Mouse (Mus musculus) 3134 (cell line): Measurements from ENCODE around the gene Sptlc3.
A peak's percentile ranks its signal among the peaks of the same experiment; 100 is the strongest.

Experiments used
- DNase-seq: peaks from one replicate; pipeline ENCODE4 v3.0.0-alpha.2; 2011; ENCODE audit warnings: low spot score; ENCODE audit not compliant: insufficient read length; ENCODE audit errors: extremely low read depth

Gene Sptlc3

DNA sequence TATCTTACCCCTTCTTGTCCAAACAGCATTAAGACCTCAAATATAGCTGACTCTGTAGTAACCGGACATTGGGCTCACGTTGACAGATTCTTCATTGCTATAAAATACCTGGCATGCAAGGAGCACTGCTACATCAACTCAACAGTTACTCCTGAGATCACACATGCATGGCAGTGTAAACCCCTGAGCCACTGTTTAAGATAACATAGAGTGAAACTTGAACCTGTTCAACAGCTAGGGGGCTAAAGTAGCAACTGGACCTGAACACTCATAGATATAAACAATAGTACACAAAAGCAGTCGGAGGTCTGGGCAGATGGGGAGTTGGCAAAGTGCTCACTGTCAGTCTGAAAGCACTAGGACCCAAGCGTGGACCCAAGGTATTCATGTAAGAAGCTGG, 140.8 kb downstream of the Sptlc3 start:
- no peak for DNase-seq

DNA sequence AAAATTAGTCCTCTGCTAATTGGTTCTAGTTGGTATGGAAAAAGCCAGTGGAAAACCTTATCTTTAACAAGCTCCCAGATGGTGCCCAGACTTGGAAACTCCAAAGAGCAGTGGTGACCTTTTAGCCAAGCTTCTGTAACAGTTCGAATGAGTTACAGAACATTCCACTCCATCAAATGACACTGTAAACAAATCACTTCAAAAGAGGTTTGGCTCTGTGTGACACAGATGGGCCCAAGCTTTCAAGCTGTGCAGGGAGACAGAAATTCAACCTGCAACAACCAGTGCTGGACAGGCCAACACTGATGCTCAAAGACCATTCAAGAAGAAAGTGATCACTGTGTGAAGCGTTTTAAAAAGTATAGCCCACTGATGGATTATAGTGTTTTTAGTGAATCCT, 144.1 kb downstream of the Sptlc3 start:
- no peak for DNase-seq

GRCm38 (mm10) chr2:139641757-139642385, 148.2 kb downstream of the Sptlc3 start:
- no peak for DNase-seq

- DNase-seq = no peak
These were observed 155.8 kb downstream of the Sptlc3 start for GRCm38 (mm10) chr2:139649518-139649917.

DNA sequence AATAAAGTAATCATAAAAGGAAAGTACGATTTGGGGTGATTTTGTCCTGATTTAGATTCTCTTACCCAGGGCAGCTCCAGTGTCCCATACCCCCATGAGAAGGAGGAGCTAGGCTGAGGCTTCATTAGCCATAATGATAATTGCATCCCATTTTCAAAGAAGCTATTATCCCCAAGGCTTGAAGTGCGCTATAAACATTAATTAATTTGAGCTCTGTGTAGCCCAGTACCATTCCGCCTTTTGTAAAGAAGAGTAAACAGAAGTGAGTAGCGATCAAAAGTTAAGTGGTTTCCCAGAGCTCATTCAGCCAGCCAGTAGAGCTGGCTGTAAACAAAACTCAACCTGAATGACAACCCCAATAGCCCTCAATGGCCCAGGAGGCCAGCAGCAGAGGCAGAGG, 163.0 kb downstream of the Sptlc3 start:
- no peak for DNase-seq

- DNase-seq = no peak
These were observed 178.1 kb downstream of the Sptlc3 start for GRCm38 (mm10) chr2:139671838-139672237.

DNA sequence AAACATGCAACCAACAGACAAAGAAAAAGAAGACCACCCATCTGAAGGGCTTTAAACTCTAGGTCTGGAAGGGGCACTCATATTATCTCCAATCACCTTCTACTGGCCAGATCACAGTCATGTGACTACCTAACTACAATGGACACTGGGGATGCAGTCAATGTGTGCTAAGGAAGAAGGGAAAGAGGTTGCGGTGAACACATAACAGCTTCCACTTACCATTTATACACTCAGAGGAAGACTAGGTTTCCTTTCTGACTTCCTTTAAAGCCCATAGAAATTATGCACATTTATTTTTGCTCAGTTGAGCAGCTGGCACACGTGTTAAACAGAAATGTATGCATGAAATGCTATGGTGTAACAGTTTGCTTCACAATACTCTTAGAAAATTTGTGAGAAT, 178.7 kb downstream of the Sptlc3 start:
- no peak for DNase-seq

DNA sequence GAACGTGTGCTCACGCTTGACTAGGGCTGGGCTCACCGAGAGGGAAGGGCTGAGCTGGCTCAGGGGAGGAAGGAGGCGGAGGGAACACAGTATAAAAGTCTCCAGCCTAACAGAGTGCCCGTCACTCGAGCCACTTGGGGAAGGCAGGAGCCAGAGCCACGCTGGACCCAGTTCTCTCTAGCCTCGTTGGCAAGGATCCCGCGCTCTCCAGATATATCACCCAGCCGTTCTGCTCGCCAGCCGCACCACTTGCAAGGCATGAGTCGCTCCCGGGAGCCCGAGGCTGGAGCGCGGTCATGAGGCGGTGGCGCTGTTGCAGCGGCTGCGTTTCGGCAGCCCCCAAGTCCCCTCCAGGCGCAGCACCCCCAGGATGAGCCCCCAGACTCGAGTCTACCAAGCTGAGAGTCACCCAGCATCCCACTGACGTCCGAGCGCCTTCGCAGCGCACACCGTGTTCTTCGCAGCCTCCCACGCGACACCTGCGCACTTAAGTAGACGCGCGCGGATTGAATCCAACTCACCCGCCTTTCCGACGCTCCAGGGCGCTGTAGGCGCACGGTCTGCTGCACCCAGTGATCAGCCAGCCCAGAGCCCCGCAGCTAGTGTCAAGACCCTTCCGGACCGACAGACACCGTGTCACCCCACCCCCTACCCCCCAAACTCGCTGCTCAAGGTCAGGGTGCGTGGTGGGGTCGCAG, 183.5 kb downstream of the Sptlc3 start:
- DNase-seq = peak; percentile 16

- peak; percentile 1 for DNase-seq
These were observed 184.1 kb downstream of the Sptlc3 start, which contains the start of gene Ism1 for GRCm38 (mm10) chr2:139677809-139678274. Gene Ism1 (plus strand): TSS chr2:139678178.

DNA sequence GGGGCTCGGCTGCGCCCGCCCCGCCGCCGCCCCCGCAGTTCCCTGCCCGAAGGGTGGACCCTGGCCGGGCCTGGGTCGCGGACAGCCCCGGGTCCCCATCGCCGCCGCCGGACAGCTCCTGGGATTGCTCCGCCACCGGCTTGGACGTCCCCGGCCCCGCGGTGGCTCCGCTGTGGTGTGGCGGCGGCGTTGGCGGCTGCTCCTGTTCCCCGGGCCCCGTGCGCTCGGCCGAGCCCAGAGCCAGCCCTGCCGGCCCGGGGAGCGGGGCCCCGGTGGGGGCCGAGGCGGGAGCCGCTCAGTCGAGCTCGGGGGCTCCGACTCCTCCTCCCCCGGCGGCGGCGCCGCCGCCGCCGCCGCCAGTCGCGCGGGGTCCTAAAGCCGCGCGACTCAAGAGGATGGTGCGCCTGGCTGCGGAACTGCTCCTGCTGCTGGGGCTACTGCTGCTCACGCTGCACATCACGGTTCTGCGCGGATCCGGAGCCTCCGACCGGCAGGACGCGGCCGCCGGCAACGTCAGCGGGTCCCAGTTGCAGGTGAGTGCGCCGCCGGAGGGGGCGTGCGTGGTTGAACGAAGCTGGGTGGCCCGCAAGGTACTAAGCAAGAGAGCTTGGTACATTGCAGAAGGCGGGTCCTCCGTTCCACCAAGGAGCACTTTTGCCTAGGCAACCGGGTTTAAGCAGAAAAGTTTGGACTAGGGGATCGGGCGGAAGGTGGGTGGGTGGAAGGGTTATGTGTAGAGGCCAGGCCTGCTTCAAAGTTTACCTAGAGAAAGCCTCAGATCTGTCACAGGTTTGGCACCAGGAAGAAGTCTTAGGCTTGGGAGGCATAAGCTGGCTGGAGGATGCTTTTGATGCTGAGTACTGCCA, 184.8 kb downstream of the Sptlc3 start:
- DNase-seq = peak; percentile 13

DNA sequence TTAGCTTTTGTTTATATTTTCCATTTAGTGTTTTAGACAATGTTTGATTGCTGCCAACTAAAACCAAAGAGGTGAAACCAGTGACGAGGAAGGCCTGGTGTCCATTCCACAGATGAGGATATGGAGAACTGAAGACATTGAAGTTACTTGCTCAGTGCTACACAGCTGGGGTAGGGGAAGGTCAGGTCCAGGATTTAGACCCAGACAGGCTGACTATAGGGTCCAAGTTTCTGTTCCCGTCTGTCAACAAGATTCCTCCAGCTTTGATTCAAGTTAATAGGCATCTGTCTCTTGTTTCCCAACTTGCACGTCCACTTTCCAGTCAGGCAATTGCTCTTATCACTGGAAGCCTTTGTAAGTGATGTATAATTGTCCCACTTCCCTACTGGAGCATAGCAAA, 188.8 kb downstream of the Sptlc3 start:
- DNase-seq = no peak
